Mouse (Mus musculus) spleen, postnatal 14 days (tissue): ENCODE data around the gene Selplg.
"Not testable (repeated sequence)": the region's sequence is repeated elsewhere in the genome, so short reads cannot be mapped to it uniquely, and the experiment has no call there.

ENCODE experiments used
- DNase-seq, 2 experiments: peaks; one replicate each; pipeline ENCODE4 v3.0.0; 2021 to 2022; ENCODE audit warnings: low spot score in 2 of 2

The Selplg gene

DNA sequence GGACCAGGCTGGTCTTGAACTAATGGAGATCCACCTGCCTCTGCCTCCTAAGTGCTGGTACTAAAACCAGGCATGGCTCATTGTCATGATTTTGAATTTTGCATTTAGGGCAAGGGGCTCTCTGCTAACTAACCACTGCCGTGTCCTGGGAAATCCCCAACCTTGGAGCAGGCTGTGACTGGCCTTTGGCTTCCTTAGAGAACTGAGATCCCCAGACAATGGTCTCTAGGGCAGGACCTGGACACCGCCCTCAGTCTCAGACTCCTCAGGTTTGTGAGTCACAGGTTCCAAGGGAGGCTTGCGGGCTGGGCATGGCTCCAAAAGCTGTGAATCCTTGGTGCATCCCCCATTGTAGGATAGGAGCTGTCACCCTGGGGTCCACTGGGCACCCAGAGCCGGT is 5.8 kb downstream of the Selplg start:
- DNase-seq: no peak

DNA sequence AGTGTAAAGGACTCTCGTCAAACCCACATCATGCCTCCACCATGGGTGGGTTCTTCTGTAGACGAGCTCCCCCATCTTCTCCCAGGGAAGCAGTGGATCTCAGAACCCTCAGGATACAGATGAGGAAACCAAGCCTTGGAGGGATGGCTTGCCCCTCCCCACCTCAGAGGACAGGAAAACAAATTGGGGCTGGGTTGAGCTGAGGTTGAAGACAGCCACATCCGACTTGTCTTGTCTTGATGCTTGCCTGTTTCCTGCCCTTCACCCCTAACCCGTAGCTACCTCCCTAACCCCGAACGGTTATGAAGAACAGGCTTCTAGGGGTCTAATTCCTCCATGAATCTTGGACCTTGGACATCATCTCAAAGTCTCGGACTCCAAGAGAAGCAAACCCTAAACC is 6.9 kb downstream of the Selplg start:
- DNase-seq: no peak

DNA sequence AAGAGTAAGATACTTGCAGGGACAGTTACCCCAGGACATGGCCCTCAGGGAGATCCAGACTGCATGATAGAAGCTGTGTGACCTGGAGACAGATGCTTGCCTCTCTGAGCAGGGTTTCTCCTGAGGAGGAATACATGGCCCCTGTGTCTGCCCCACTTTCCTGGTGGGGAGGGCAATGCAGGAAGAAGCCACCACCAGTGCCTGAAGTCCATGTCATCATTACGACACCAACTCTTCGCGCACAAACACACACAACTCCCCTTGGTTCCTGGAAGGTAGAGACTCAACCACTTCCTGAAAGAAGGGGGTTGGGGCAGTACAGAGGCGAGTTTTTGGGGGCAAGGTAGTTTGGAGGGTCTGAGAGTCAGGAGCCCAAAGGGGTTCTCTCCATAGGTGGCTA is 8.2 kb downstream of the Selplg start:
- DNase-seq: no peak

DNA sequence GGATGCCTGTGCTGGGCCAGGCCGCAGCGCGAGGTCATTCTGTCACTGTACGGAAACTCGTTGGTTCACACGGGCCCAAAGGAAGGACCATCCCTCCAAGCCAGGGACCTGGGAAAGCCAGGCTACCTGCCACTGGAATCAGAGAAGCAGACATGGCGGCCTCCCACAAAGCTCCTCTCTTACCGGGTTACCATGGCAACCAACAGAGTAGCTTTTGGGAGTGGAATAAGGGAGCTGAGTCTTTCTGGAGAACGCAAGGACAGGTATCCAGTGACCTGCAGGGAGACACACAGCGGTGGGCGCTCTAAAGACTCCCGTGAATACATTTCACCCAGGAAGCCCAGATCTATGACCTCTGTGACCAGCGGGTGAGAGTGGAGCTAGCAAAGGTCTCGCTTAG is 13.9 kb downstream of the Selplg start:
- DNase-seq: no peak

DNA sequence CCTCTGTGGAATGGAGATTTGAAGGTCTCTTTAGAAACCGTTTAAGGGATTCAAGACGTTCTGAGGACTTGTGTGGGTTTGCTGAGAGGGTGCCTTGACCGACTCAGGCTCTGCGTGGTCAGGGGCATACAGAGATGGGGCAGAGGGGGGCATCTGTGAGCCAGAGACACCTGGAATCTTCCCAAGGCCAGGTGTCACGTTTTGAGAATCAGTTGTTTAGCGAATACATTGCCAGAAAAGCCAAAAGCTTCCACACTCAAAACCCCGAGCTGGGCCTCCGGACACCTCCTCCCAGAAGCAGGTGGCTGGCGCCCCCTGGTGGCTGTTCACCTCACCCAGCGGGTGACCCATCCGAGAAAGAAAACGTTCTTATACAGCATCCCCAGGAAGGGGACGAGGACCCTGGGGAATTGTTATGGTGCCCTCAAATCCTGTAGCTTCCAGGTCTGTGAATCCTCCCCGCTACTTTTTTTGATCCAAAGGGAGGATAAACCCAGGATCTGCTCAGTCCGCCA is 16.7 kb downstream of the Selplg start:
- DNase-seq: peak; percentile 60 to 75

DNA sequence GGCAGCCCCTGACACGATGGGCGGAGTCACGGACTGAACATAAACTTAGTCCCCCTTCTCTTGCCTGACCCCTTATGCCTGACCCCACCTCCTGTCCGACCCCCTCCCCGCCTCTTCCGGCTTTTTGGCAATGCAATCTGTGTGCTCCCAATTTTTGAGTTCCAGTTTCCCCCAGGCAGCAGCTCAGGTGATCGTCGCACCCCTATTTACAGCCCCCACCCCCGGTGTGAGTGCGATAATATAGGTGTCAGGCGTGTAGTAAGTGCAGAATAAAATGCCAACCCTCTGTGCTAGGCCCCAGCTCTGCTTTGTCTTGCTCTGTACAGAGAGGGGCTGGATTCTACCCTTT is 17.4 kb downstream of the Selplg start:
- no peak for DNase-seq

DNA sequence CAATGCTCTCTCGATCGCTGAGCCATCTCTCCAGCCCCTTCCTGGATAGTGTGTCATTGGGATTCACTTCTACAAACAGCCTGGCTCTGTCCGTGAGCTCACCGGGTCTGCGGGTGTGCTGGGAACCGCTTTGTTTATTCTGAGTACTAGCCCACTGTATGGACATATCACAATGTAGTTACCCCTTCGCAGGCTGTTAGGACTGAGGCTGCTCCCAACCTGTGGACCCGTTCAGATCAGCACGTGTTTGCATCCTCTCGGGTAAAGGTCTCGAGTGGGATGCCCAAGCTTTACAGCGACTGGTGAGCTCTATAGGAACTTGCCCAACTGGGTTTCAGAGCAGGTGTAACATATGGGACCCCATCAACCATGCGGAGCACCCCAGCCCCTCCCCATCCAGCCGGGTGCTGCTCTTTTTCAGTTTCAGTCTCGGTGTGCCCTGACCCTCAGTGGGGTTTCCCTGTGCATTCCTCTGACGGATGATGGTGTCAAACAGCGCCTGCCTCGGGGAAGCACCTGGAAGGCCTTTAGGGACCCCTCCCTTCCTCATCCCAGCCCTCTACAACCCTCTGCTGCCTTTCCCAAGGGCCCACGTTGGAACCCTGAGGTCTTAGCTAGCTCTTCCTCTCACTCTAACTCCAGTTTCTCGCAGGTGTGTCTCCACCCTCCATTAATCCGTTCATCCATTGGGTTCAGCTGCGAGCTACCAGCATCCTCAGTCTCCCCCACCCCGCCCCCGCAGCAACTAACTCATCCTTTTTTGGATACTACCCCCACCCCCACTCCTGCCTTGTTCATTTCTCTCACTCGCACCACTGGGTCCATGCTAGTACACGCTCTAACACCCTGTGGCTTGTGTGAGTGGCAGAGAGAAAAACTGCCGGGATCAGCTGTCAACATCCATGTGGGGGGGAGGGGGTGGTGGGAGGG is 18.1 kb downstream of the Selplg start:
- no peak for DNase-seq

DNA sequence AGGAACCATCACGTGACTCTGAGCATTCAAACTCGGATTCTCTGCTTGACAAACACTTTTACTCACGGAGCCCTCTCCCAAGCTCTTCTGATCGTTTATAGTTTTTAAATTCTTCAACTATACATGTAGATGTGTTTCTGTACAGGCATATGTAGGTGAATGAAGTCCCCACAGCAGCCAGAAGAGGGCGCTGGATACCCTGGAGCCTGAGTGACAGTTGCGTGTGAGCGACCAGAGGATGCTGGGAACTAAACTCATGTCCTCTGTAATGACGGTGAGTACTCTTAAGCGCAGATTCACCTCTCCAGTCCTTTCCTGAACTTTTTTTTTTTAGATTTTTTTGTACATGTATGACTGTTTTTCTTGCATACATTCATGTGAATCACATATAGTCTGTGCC is 18.8 kb downstream of the Selplg start:
- peak in 1 of 2 experiments; percentile 44 for DNase-seq

DNA sequence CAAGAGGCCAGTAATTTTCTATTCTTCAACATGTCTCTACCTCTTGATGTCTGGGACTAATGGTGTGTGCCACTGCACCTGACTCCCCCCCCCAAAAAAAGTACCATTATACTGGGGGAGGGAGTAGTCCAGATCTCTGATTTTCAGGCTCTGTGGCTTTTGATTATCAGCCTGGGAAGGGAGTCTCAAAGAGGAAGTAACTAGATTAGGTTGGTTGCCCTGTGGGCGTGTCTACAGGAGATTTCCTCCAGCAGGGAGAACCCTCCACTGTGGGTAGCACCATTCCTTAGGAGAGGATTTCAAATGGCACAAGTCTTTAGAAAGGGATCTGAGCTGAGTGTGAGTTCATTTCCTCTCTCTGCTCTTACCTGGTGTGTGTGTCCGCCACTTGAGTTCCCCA is 19.8 kb downstream of the Selplg start:
- no peak for DNase-seq

DNA sequence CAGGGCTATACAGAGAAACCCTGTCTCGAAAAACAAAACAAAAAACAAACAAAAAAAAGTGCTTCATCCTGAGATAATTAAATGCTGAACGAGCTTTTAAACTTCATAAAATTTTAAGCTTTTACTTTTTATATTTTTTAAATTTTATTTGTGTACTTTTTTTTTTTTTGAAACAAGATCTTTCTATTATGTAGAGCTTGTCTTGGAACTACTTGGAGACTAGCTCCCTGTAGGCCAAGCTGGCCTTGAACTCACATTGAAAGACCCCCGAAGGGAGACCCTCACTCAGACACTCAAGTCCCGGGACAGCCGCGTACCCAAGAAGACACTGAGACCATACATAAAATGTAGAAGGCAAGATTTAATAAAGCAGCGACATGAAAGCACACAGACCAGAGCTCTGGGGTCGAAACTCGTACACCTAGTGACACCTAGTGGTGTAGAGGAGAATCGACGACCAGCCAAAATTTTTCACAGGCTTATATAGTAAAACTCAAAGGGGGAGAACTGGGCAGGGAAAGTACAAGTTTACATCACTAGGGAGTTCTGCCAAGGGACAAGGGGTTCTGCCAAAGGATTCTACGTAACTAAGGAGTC is 20.5 kb downstream of the Selplg start:
- DNase-seq: not testable (repeated sequence)

DNA sequence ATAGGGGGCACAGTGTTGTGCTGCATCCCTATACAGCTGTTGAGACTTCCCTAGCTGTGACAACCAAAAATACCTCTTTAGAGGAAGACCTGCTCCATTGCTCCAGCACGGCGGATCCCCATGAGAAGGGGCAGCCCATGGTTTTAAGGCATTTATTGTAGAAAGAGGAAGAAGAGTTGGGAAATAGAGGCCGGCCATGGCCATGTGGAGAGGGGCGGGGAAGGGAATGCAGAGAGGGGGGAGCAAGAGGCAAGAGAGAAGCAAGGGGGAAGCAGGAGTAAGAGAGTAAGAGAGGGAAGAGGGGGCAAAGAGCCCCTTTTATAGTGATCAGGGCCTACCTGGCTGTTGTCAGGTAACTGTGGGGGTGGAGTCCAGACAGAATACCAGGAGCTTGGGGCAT is 22.3 kb downstream of the Selplg start:
- no peak for DNase-seq

DNA sequence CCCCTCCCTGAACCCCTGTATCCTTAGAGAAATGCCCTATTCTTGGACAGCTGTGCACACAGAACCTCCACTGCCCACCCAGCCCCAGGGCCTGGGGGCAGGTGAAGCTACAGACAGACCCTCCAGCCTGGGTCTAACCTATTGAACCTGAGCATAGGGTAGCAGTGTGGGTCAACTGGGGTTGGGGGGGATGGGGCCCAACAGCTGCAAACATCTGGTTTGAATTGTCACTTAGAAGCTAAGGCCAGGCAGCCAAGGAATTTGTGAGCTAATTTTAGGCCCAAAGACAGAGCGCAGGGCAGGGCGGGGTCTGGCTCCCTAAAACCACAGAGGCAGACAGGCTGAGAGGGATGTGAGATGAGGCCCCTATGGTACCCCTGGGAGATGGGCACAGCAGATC is 24.3 kb downstream of the Selplg start:
- DNase-seq: no peak

DNA sequence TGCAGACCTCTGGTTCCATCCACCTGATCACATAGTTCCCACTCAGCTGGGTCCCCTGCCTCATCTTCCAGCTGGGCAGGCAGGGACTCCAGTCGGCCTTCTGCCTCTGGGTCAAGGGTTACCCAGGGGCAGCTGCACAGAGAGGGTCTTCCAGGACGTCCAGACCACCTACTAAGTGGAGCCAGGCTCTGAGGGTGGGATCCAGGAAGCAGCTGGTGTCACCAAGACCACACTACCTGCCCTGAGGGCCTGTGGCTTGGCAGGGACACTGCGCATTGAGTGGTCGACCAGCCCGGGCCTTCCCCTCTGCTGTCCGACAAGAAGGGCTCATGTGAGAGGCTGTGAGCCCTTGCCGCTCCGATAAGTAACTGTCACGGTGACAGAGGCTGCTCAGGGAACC is 24.7 kb downstream of the Selplg start:
- no peak for DNase-seq

DNA sequence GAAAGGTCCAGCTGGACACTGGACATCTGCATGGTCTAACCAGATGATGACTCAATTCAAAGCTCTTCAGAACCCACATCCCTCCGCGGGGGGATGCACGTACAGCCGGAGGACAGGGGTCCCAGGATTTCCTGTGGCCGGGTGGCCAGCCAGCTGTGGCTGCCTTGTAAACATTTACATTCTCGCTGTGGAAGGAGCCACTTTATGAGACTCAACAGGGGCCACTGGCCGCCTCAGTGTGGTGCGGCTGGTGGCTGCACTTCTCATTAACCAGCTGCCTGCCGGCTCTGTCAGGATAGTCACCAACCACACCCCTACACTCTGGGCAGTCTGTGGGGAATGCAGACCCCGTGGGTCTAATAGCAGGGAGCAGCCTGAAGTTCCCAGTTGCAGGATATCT is 26.0 kb downstream of the Selplg start:
- DNase-seq: no peak

DNA sequence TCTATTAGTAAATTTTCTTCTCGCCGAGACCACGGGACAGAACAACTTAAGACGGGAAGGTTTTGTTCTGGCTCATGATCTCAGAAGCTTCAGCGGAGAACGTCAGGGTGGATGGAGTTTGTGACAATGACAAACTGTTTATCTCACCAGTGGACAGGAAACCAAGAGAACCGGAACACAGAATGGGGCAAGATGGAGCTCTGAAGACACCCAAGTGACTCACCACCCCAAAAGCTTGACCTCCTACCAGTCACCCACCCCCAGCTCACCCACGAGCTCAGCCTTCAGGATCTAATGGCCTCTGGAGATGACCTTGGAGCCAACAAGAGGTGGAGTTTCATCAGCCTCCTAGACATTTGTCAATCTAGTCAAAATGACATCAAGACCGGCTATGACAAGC is 27.1 kb downstream of the Selplg start:
- DNase-seq: no peak

DNA sequence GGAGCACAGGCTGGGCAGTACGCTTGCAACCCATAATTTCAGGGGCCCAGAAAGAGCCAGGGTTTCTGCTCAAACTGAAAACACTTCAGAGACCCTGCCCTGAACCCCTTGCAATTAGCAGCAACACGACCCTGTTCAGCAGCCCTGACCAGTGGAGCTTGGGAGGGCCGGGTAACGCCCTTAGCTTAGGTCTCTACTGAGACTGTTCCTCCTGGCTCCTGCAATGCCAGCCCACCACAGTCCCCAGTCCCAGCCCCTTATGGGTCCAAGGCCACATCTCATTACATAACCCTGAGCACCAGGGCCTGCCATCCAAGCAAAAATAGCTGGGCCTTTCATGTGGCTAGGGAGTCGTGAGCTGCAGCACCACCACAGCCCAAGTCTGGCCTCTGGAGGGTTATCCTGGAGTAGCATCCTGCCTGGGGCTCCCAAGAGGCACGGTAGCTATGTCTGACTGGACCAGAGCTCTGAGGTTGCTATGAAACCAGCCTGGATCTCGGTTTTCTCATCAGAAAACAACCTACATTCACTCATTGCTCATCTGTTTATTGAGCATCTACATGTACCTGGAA is 28.0 kb downstream of the Selplg start:
- DNase-seq: no peak

DNA sequence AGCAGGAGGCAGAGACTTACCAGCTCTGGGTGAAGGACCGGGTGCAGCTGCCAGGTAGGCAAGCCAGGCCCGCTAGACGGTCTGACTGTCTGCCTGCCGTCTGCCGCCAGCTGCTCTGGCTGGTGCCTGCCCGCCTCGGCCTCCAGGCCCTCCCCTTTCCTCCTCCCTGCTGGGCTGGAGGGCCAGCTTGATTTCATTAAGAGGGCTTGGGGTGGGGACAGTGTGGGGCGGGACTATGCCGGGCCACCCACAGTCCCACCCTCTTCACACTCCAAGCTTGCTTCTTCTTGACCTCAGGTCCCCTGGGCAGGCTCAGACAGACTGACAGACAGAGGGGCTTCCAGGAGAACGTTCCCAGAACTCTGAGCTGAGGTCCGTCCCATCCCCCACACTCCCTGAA is 32.2 kb downstream of the Selplg start, which contains the start of gene Tmem119:
Tmem119 (minus strand) TSS at position 237 of the 400 bp plus-strand sequence.
- no peak for DNase-seq

DNA sequence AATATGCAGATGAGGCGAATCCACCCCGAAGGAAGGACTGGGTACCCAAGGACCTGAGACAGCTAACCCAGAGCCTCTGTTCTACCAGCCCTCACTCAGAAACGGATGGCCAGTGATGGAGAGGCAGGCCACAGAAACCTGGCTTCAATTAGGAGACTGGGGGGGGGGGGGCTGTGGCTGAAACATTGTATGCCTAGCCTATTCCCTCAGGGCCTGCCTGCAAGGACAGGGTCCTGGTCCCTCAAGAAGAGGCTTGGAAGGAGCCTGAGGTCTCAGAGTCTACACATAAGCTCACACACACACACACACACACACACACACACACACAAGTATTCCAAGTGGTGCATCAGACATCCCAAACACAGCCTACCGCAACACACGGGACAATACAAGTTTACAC is 32.8 kb downstream of the Selplg start:
- no peak for DNase-seq

DNA sequence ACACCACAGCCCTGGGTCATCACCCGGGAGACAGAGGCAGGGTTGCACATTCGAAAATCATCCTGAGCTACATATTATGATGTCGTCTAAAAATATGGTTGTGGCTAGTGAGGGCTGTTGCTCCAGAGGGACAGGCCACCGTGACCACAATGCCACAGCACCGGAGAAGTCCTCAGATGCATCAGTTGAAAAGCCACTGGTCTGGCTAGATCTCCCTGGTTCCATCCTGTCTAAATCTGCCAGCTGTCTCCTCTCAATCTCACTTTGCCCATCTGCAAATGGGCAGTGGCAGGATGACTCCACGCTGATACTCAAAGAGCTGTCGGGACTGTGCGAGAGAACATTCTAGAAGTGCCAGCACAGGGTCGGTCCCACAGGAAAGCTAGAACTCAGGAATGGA is 33.9 kb downstream of the Selplg start:
- no peak for DNase-seq

DNA sequence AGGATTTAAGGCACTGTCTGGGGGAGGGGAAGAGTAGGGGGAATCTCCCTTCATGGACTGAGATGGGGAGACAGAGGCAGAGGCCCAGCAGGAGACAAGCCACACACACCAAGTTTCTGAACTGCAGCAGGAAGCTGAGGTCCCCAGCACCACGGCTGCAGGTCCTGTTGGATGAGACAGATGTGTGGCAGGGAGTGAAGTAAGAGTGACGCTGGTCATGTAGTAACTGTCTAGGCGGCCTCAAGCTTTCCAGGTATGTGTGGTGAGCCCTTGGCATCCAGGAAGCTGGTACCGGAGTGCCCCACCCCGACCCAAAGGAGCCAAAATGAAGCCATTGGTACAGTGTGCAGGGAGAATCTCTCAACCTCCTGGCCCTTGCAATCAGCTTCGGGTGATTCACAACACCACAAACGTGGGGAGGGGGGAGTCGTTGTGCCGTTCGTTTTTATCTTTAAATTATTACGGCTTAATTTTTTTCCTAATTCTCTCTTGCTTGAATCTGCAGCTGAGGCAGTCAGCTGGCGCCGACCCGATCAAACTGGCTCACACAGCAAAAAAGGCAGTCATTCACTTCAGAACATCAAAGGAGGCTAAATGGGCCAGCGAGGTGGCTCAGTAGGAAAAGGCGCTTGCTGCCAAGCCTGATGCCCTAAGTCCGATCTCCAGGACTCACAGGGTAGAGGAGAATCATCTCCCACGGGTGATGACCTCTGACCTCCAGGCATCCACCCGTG is 35.1 kb downstream of the Selplg start:
- DNase-seq: no peak

DNA sequence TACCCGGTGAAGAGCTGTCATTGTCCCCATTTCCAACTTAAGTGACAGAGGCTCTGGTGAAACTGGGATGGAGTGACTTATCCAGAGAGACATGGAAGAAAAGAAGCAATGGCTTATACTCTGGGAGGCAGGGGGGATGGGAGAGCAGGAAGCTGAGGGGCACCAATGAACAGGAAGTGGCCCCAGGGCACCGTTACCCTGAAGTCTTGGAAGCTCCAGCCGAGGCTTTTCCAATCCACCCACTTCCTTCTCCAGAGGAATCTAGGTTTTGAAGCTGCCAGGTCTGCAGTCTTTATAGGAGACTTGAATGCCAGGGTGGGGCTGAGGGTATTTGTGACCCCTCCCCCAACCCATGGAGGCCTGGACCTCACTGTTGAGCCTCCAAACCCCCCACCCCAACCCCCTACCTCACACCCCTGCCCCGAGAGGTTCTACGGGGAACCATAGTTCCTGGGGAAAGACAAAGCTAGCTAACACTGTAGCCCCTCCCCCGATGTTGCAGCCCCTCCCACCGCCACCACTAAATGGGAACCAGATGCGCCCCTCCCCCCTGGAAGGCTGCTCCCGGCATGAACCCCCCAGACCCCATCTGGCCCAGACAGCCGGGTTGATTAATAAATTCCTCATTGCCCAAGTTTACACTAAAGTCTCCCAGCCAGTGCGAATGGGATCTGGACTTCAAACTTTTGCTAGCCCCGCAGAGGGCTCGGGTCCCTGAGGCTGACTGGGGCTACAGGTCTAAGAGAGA is 35.9 kb downstream of the Selplg start:
- no peak for DNase-seq
